Mouse (Mus musculus): ENCODE data around the gene Tmem79. TPM values are rescaled to one million over a fixed set of nuclear protein-coding genes. Genes with fewer than 3 reads are reported as not detected.

Gene Tmem79
- polyA plus RNA-seq, 1 experiment from 2014 or later, result 4.5 TPM

Other genes with a start within 250 kb of the Tmem79 start
- gene Mef2d, start 193.8 kb downstream of the Tmem79 start, polyA plus RNA-seq (2016; fragmentation: Nextera tagmentation; extraction: Ambion mirVana), result 16.9 and 17.7 TPM in 2 replicates
- gene Rhbg, start 81.4 kb downstream of the Tmem79 start, polyA plus RNA-seq (2016; fragmentation: Nextera tagmentation; extraction: Ambion mirVana), result 0.64 and 1.3 TPM in 2 replicates
- gene Gm38392, start 48.9 kb downstream of the Tmem79 start, polyA plus RNA-seq (2016; fragmentation: Nextera tagmentation; extraction: Ambion mirVana), result not detected in 2 replicates
- 16.1 and 16.9 TPM in 2 replicates for gene Tsacc, start 39.1 kb downstream of the Tmem79 start, polyA plus RNA-seq (2016; fragmentation: Nextera tagmentation; extraction: Ambion mirVana)
- gene Cct3, start 39.0 kb downstream of the Tmem79 start, polyA plus RNA-seq (2016; fragmentation: Nextera tagmentation; extraction: Ambion mirVana), result 600 and 614 TPM in 2 replicates
- 169 and 174 TPM in 2 replicates for gene Glmp, start 11.1 kb downstream of the Tmem79 start, polyA plus RNA-seq (2016; fragmentation: Nextera tagmentation; extraction: Ambion mirVana)
- gene Smg5, start 112 bp upstream of the Tmem79 start, polyA plus RNA-seq (2016; fragmentation: Nextera tagmentation; extraction: Ambion mirVana), result 65.1 and 74.4 TPM in 2 replicates
- 2.8 and 3.3 TPM in 2 replicates for gene Paqr6, start 28.4 kb upstream of the Tmem79 start, polyA plus RNA-seq (2016; fragmentation: Nextera tagmentation; extraction: Ambion mirVana)
- 0.17 TPM in 1 of 2 replicates, not detected in the other for gene Bglap3, start 36.6 kb upstream of the Tmem79 start, polyA plus RNA-seq (2016; fragmentation: Nextera tagmentation; extraction: Ambion mirVana)
- gene Bglap2, start 42.6 kb upstream of the Tmem79 start, polyA plus RNA-seq (2016; fragmentation: Nextera tagmentation; extraction: Ambion mirVana), result not detected in 2 replicates
- gene Bglap, start 48.3 kb upstream of the Tmem79 start, polyA plus RNA-seq (2016; fragmentation: Nextera tagmentation; extraction: Ambion mirVana), result not detected in 2 replicates
- gene Pmf1, start 74.2 kb upstream of the Tmem79 start, polyA plus RNA-seq (2016; fragmentation: Nextera tagmentation; extraction: Ambion mirVana), result 130 and 133 TPM in 2 replicates
- 17.0 and 17.3 TPM in 2 replicates for gene Slc25a44, start 89.0 kb upstream of the Tmem79 start, polyA plus RNA-seq (2016; fragmentation: Nextera tagmentation; extraction: Ambion mirVana)
- gene Sema4a, start 125.0 kb upstream of the Tmem79 start, polyA plus RNA-seq (2016; fragmentation: Nextera tagmentation; extraction: Ambion mirVana), result 7.5 and 9.0 TPM in 2 replicates
- 109 and 113 TPM in 2 replicates for gene Lmna, start 173.8 kb upstream of the Tmem79 start, polyA plus RNA-seq (2016; fragmentation: Nextera tagmentation; extraction: Ambion mirVana)
- gene Mex3a, start 196.2 kb upstream of the Tmem79 start, polyA plus RNA-seq (2016; fragmentation: Nextera tagmentation; extraction: Ambion mirVana), result 36.3 and 37.7 TPM in 2 replicates
- 4.0 and 5.5 TPM in 2 replicates for gene Rab25, start 212.2 kb upstream of the Tmem79 start, polyA plus RNA-seq (2016; fragmentation: Nextera tagmentation; extraction: Ambion mirVana)
- gene Lamtor2, start 216.9 kb upstream of the Tmem79 start, polyA plus RNA-seq (2016; fragmentation: Nextera tagmentation; extraction: Ambion mirVana), result 144 and 146 TPM in 2 replicates
- gene Ubqln4, start 217.6 kb upstream of the Tmem79 start, polyA plus RNA-seq (2016; fragmentation: Nextera tagmentation; extraction: Ambion mirVana), result 57.5 and 63.7 TPM in 2 replicates
- gene Ssr2, start 239.7 kb upstream of the Tmem79 start, polyA plus RNA-seq (2016; fragmentation: Nextera tagmentation; extraction: Ambion mirVana), result 184 and 185 TPM in 2 replicates